Mouse (Mus musculus): ENCODE data around the gene Epha4. TPM values are rescaled to one million over a fixed set of nuclear protein-coding genes. Genes with fewer than 3 reads are reported as not detected.

Gene Epha4
- polyA plus RNA-seq, 1 experiment from 2014 or later: 25.9 TPM

- no peak for DNase-seq (ENCODE audit: low read depth, low spot score)
- POLR2A ChIA-PET: no interaction called here
- no peak for ATAC-seq
- H3K27me3 ChIP-seq: no peaks in the 10 kb centered on the region
- CTCF ChIA-PET: interaction anchor here (0.7 to 1.6 kb wide), 6 partner anchors 8 to 183 kb away, joined by 3 to 5 read pairs (median 4); no protein-coding TSS in a partner anchor
- in situ Hi-C loops (cut with MboI; ENCODE audit: low pct_unique_long_range_greater_than_20kb): no loop called here
- no peak for TF ChIP-seq CTCF (IDR thresholded peaks at IDR 0.05)
Observed at GRCm38 (mm10) chr1:77411222-77411621, 103.7 kb downstream of the Epha4 start.

- POLR2A ChIA-PET: interaction anchor here (0.7 kb wide), 2 partner anchors 20 to 57 kb away, joined by 3 read pairs; no protein-coding TSS in a partner anchor
- in situ Hi-C loops (cut with MboI; ENCODE audit: low pct_unique_long_range_greater_than_20kb): no loop called here
- no peaks in the 10 kb centered on the region for H3K27me3 ChIP-seq
- DNase-seq (ENCODE audit: low read depth, low spot score): no peak
- CTCF ChIA-PET: interaction anchor here (0.7 to 1.6 kb wide), 7 partner anchors 9 to 182 kb away, joined by 3 to 5 read pairs (median 3); no protein-coding TSS in a partner anchor
- TF ChIP-seq CTCF (IDR thresholded peaks at IDR 0.05): no peak
- ATAC-seq: peak; percentile 60
Observed at GRCm38 (mm10) chr1:77410716-77411115, 104.2 kb downstream of the Epha4 start.

GRCm38 (mm10) chr1:77410153-77410552, 104.7 kb downstream of the Epha4 start:
- peak; percentile 97 for ATAC-seq
- in situ Hi-C loops (cut with MboI; ENCODE audit: low pct_unique_long_range_greater_than_20kb): no loop called here
- peak; percentile 24 for TF ChIP-seq CTCF (IDR thresholded peaks at IDR 0.05)
- ChIA-PET POLR2A (interaction anchor here (0.7 kb wide), 2 partner anchors 19 to 57 kb away, joined by 3 read pairs; no protein-coding TSS in a partner anchor), CTCF (interaction anchor here (0.9 to 1.6 kb wide), 5 partner anchors 10 to 106 kb away, joined by 3 to 5 read pairs (median 3); no protein-coding TSS in a partner anchor)
- DNase-seq (ENCODE audit: low read depth, low spot score): peak; percentile 95
- no peaks in the 10 kb centered on the region for H3K27me3 ChIP-seq

GRCm38 (mm10) chr1:77409509-77409908, 105.4 kb downstream of the Epha4 start:
- ChIA-PET CTCF (interaction anchor here (0.9 to 1.3 kb wide), 3 partner anchors 52 to 107 kb away, joined by 3 to 4 read pairs (median 3); no protein-coding TSS in a partner anchor), POLR2A (no interaction called here)
- in situ Hi-C loops (cut with MboI; ENCODE audit: low pct_unique_long_range_greater_than_20kb): no loop called here
- ATAC-seq (peak; percentile 15), DNase-seq (ENCODE audit: low read depth, low spot score) (no peak)
- no peaks in the 10 kb centered on the region for H3K27me3 ChIP-seq
- TF ChIP-seq CTCF (IDR thresholded peaks at IDR 0.05): no peak

GRCm38 (mm10) chr1:77407417-77407816, 107.5 kb downstream of the Epha4 start:
- no peak for TF ChIP-seq CTCF (IDR thresholded peaks at IDR 0.05)
- no peak for ATAC-seq
- POLR2A ChIA-PET: no interaction called here
- in situ Hi-C loops (cut with MboI; ENCODE audit: low pct_unique_long_range_greater_than_20kb): no loop called here
- DNase-seq (ENCODE audit: low read depth, low spot score): no peak
- CTCF ChIA-PET: interaction anchor here (0.8 to 1.0 kb wide), 3 partner anchors 8 to 21 kb away, joined by 3 read pairs; no protein-coding TSS in a partner anchor
- no peaks in the 10 kb centered on the region for H3K27me3 ChIP-seq

GRCm38 (mm10) chr1:77406631-77407030, 108.3 kb downstream of the Epha4 start:
- POLR2A ChIA-PET: interaction anchor here (0.6 kb wide), 2 partner anchors 9 to 679 kb away, joined by 3 to 4 read pairs; no protein-coding TSS in a partner anchor
- in situ Hi-C loops (cut with MboI; ENCODE audit: low pct_unique_long_range_greater_than_20kb): no loop called here

GRCm38 (mm10) chr1:77404537-77404936, 110.4 kb downstream of the Epha4 start:
- CTCF ChIA-PET: interaction anchor here (1.7 kb wide), 1 partner anchor 12 kb away, joined by 7 read pairs; no protein-coding TSS in a partner anchor
- in situ Hi-C loops (cut with MboI; ENCODE audit: low pct_unique_long_range_greater_than_20kb): no loop called here
- no peak for TF ChIP-seq CTCF (IDR thresholded peaks at IDR 0.05)

More at GRCm38 (mm10) chr1:77406631-77407030, 108.3 kb downstream of the Epha4 start:
- no peak for DNase-seq (ENCODE audit: low read depth, low spot score)
- no peaks in the 10 kb centered on the region for H3K27me3 ChIP-seq
- no peak for TF ChIP-seq CTCF (IDR thresholded peaks at IDR 0.05)
- CTCF ChIA-PET: no interaction called here
- ATAC-seq: no peak

GRCm38 (mm10) chr1:77402942-77403341, 111.9 kb downstream of the Epha4 start:
- no peak for ATAC-seq
- ChIA-PET POLR2A (no interaction called here), CTCF (interaction anchor here (1.7 kb wide), 1 partner anchor 11 kb away, joined by 7 read pairs; no protein-coding TSS in a partner anchor)
- H3K27me3 ChIP-seq: no peaks in the 10 kb centered on the region
- in situ Hi-C loops (cut with MboI; ENCODE audit: low pct_unique_long_range_greater_than_20kb): no loop called here
- DNase-seq (ENCODE audit: low read depth, low spot score): no peak
- TF ChIP-seq CTCF (IDR thresholded peaks at IDR 0.05): no peak

More at GRCm38 (mm10) chr1:77404537-77404936, 110.4 kb downstream of the Epha4 start:
- POLR2A ChIA-PET: no interaction called here
- ATAC-seq: no peak
- no peak for DNase-seq (ENCODE audit: low read depth, low spot score)
- H3K27me3 ChIP-seq: no peaks in the 10 kb centered on the region

- in situ Hi-C loops (cut with MboI; ENCODE audit: low pct_unique_long_range_greater_than_20kb): no loop called here
- no peak for TF ChIP-seq CTCF (IDR thresholded peaks at IDR 0.05)
- no peak for DNase-seq (ENCODE audit: low read depth, low spot score)
- no peaks in the 10 kb centered on the region for H3K27me3 ChIP-seq
- no peak for ATAC-seq
- CTCF ChIA-PET: no interaction called here
- POLR2A ChIA-PET: no interaction called here
Observed at GRCm38 (mm10) chr1:77401465-77401864, 113.4 kb downstream of the Epha4 start.

GRCm38 (mm10) chr1:77391590-77391989, 123.3 kb downstream of the Epha4 start:
- H3K27me3 ChIP-seq: no peaks in the 10 kb centered on the region
- POLR2A ChIA-PET: no interaction called here
- DNase-seq (ENCODE audit: low read depth, low spot score) (no peak), ATAC-seq (no peak)
- CTCF ChIA-PET: interaction anchor here (2.0 kb wide), 1 partner anchor 12 kb away, joined by 7 read pairs; no protein-coding TSS in a partner anchor
- no peak for TF ChIP-seq CTCF (IDR thresholded peaks at IDR 0.05)
- in situ Hi-C loops (cut with MboI; ENCODE audit: low pct_unique_long_range_greater_than_20kb): no loop called here

GRCm38 (mm10) chr1:77389069-77389468, 125.8 kb downstream of the Epha4 start:
- ChIA-PET CTCF (interaction anchor here (0.9 to 1.6 kb wide), 3 partner anchors 8 to 30 kb away, joined by 3 to 5 read pairs (median 4); no protein-coding TSS in a partner anchor), POLR2A (no interaction called here)
- ATAC-seq (no peak), DNase-seq (ENCODE audit: low read depth, low spot score) (no peak)
- TF ChIP-seq CTCF (IDR thresholded peaks at IDR 0.05): no peak
- in situ Hi-C loops (cut with MboI; ENCODE audit: low pct_unique_long_range_greater_than_20kb): no loop called here
- H3K27me3 ChIP-seq: no peaks in the 10 kb centered on the region

All from Patski (cell line).